In the genomic region with DNA sequence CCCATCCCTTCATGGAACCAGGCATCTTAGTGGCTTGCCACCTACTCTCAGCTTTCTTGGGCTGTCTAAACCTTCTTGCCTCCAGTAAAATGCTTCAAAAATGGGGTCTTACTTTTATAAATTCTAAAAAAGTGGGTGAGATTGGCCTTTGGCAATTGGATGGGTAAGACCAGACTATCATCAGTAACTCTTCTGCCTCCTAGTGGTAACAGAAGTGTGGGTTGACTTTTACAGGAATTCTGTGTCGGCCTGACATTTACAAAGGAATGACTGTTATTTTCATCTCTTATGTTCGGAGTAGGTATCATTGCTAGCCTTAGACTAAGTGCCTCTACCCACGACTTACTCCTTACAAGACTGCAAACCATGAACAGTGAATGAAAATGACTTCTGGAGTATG, we compare ENCODE assay signal across 29 mouse cellular contexts.
DNase-seq lines count a peak whose midpoint lies in the region; ATAC-seq and TF ChIP-seq lines count a peak whose summit lies in the region.
"Had no signal": no experiment of that assay in that cellular context is flagged by ENCODE, and none has a peak within 500 bp of the region (broad histone marks: within the 10 kb centered on the region; RNA-seq: fewer than 3 reads in every experiment).

No protein-coding gene starts in this region.

- no peak overlapping the region for H3K9ac ChIP-seq in heart, postnatal 0 days (replicated peaks; ENCODE audit: low read depth, low read length)
- H3K9ac ChIP-seq: forebrain, embryonic 15.5 days; heart, embryonic 15.5 days; hindbrain, embryonic 14.5 days; liver, embryonic 13.5 days; neural tube, embryonic 13.5 days had no signal

- H3K4me2 ChIP-seq in heart, postnatal 0 days (ENCODE audit: low read depth, low read length), result no peak overlapping the region
- H3K4me2 ChIP-seq: forebrain, embryonic 15.5 days; heart, embryonic 15.5 days; hindbrain, embryonic 14.5 days; liver, embryonic 13.5 days; neural tube, embryonic 13.5 days had no signal

- H3K27ac ChIP-seq in heart, postnatal 0 days (ENCODE audit: low read depth), result no peak overlapping the region
- no peak overlapping the region for H3K27ac ChIP-seq in heart, embryonic 10.5 days
- no peak overlapping the region for H3K27ac ChIP-seq in left cerebral cortex, adult 2 months
- H3K27ac ChIP-seq: forebrain, embryonic 15.5 days; heart, embryonic 15.5 days; hindbrain, embryonic 14.5 days; liver, embryonic 13.5 days; macrophage; neural tube, embryonic 13.5 days had no signal

- no peak for TF ChIP-seq EP300 in heart, postnatal 0 days (IDR thresholded peaks at IDR 0.05; ENCODE audit: low read depth)

- no peaks in the 10 kb centered on the region for H3K4me1 ChIP-seq in heart, postnatal 0 days (ENCODE audit: control insufficient read depth, insufficient read depth)
- no peaks in the 10 kb centered on the region for H3K4me1 ChIP-seq in heart, embryonic 10.5 days
- H3K4me1 ChIP-seq in E14TG2a.4 (replicated peaks; ENCODE audit: low read depth, low read length), result no peaks in the 10 kb centered on the region
- H3K4me1 ChIP-seq: forebrain, embryonic 15.5 days; heart, embryonic 15.5 days; liver, embryonic 13.5 days; neural tube, embryonic 13.5 days had no signal

- H3K9me3 ChIP-seq in heart, postnatal 0 days (replicated peaks; ENCODE audit: control insufficient read depth, low read length), result no peaks in the 10 kb centered on the region
- H3K9me3 ChIP-seq in heart, embryonic 10.5 days, result no peaks in the 10 kb centered on the region
- H3K9me3 ChIP-seq in E14TG2a.4 (ENCODE audit: low read length), result no peaks in the 10 kb centered on the region
- H3K9me3 ChIP-seq: forebrain, embryonic 15.5 days; heart, embryonic 15.5 days; liver, embryonic 13.5 days; neural tube, embryonic 13.5 days had no signal

- H3K4me3 ChIP-seq in heart, postnatal 0 days (ENCODE audit: low read depth, low read length), result no peak overlapping the region
- no peak overlapping the region for H3K4me3 ChIP-seq in heart, embryonic 10.5 days
- no peak overlapping the region for H3K4me3 ChIP-seq in left cerebral cortex, adult 2 months
- H3K4me3 ChIP-seq in E14TG2a.4 (replicated peaks; ENCODE audit: low read length), result no peak overlapping the region
- H3K4me3 ChIP-seq: forebrain, embryonic 15.5 days; heart, embryonic 15.5 days; liver, embryonic 13.5 days; myocyte; neural tube, embryonic 13.5 days had no signal

- DNase-seq in heart, postnatal 0 days (ENCODE audit: low spot score), result no peak
- no peak for DNase-seq in heart, embryonic 10.5 days (ENCODE audit: low spot score)
- no peak for DNase-seq in left cerebral cortex, adult 2 months (ENCODE audit: extremely low spot score in 1 of 2, low spot score in 2 of 2)
- DNase-seq in left cerebral cortex, adult 9 months (ENCODE audit: low spot score in 2 of 2), result no peak
- peak; percentile 5 for DNase-seq in adipocyte (ENCODE audit: low spot score)
- no peak for DNase-seq in layer of hippocampus, adult 18-20 months (ENCODE audit: low spot score in 2 of 2)
- DNase-seq in urinary bladder, adult 2 months (ENCODE audit: low spot score), result no peak
- DNase-seq: adrenal gland, postnatal 10 days; cerebellum, adult 8-10 months; cerebellum, postnatal 36 days; gastrocnemius, postnatal 25 days; heart, adult 18-20 months; heart, postnatal 4 days; kidney, postnatal 10 days; liver, embryonic 13.5 days; lung, adult 2 months; retina, postnatal 1 day; right cerebral cortex, postnatal 25 days; thymus, postnatal 25 days had no signal

- intact Hi-C loops in left cerebral cortex, adult 2 months (cut with DNase I), result no loop called here

- no peak for ATAC-seq in heart, postnatal 0 days (ENCODE audit: insufficient read depth, low read depth)
- ATAC-seq: activated CD4-positive, CD25-positive, alpha-beta regulatory T cell, adult 4 months; forebrain, embryonic 15.5 days; inflammation-experienced regulatory T-cells, adult 6 months; midbrain, embryonic 16.5 days had no signal

- no peaks in the 10 kb centered on the region for H3K27me3 ChIP-seq in heart, postnatal 0 days (ENCODE audit: control insufficient read depth, insufficient read depth, low read length)
- H3K27me3 ChIP-seq in heart, embryonic 10.5 days (ENCODE audit: insufficient read depth, poor library complexity, severe bottlenecking), result 0 out of 2 replicates have a peak, but pooled peaks cover 5% of the 10 kb centered on the region
- H3K27me3 ChIP-seq in E14TG2a.4 (ENCODE audit: insufficient read depth, low read length), result no peaks in the 10 kb centered on the region
- H3K27me3 ChIP-seq: forebrain, embryonic 15.5 days; heart, embryonic 15.5 days; liver, embryonic 13.5 days had no signal

- TF ChIP-seq CTCF in heart, postnatal 0 days (IDR thresholded peaks at IDR 0.05; ENCODE audit: low read depth), result peak; percentile 19; the same call in 1 of the 2 replicates
- TF ChIP-seq CTCF in left cerebral cortex, adult 2 months (IDR thresholded peaks at IDR 0.05), result peak; percentile 7; the same call in 1 of the 2 replicates
- TF ChIP-seq CTCF in E14TG2a.4 (conservative IDR thresholded peaks at IDR 0.05; ENCODE audit: low read length), result peak; percentile 12; the same call in 1 of the 2 replicates

- WGBS in heart, postnatal 0 days, result 44% methylated on average over 3 of the region's 3 CpGs
- WGBS in heart, embryonic 10.5 days, result 62% methylated on average over 3 of the region's 3 CpGs

- H3K36me3 ChIP-seq in heart, postnatal 0 days (replicated peaks; ENCODE audit: control insufficient read depth, insufficient read depth, low read length), result no peaks in the 10 kb centered on the region
- H3K36me3 ChIP-seq in heart, embryonic 10.5 days, result no peaks in the 10 kb centered on the region
- H3K36me3 ChIP-seq in E14TG2a.4 (ENCODE audit: insufficient read depth, low read length), result no peaks in the 10 kb centered on the region
- H3K36me3 ChIP-seq: forebrain, embryonic 15.5 days; heart, embryonic 15.5 days; liver, embryonic 13.5 days; neural tube, embryonic 13.5 days had no signal
